11 mouse cellular contexts compared by ENCODE assay signal in the genomic region with DNA sequence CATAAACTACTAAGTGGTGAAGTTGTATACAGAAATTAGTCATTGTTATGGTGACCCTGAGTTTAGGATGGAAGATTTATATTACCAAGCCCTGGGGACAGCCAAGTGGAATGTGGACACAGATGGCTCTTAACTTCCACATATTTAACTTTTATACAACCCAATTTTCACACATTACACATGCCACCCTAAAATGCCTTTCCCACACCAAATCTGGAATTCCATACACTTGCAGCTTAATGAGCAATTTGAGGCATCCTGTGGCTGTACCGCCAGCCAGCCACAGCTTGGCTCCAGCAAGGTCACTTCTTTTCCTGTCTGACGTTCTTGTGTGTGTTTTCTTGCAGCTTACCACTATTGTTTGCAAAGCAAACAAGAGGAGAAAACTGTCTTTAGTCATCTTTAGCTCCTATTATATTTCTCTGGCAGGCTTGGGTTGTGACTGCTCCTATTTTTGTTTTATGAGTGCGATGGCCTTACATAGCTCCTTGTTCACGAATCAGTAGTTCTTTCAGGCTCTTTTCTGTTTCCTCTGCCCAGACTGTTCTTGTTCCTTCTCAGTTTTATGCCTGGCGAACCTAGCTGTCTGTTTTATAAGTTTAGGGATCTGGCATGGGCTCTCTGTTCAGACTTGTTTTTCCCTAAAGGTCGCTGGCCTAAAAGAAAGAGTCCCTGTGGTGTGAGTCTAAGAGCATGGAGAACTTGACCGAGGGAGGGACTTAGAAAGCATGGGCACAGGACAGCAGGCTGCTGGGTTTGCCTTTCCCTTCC. TPM values are rescaled to one million over a fixed set of nuclear protein-coding genes. Genes with fewer than 3 reads are reported as not detected.
DNase-seq lines count a peak whose midpoint lies in the region; ATAC-seq and TF ChIP-seq lines count a peak whose summit lies in the region.
"Had no signal": no experiment of that assay in that cellular context is flagged by ENCODE, and none has a peak within 500 bp of the region (broad histone marks: within the 10 kb centered on the region; RNA-seq: fewer than 3 reads in every experiment).

No protein-coding gene starts in this region.

- no peak for TF ChIP-seq EP300 in heart, postnatal 0 days (IDR thresholded peaks at IDR 0.05; ENCODE audit: low read depth)

- H3K4me2 ChIP-seq in heart, postnatal 0 days (ENCODE audit: low read depth, low read length) = no peak overlapping the region
- no peak overlapping the region for H3K4me2 ChIP-seq in heart, embryonic 12.5 days
- H3K4me2 ChIP-seq in lung, embryonic 15.5 days = no peak overlapping the region
- no peak overlapping the region for H3K4me2 ChIP-seq in intestine, embryonic 15.5 days (replicated peaks)
- no peak overlapping the region for H3K4me2 ChIP-seq in stomach, embryonic 15.5 days
- H3K4me2 ChIP-seq: hindbrain, embryonic 13.5 days; midbrain, embryonic 15.5 days; neural tube, embryonic 15.5 days had no signal

- TF ChIP-seq CTCF in heart, postnatal 0 days (IDR thresholded peaks at IDR 0.05; ENCODE audit: low read depth) = no peak

- 39% methylated on average over 7 of the region's 7 CpGs for WGBS in heart, postnatal 0 days
- 55% methylated on average over 7 of the region's 7 CpGs for WGBS in heart, embryonic 12.5 days
- WGBS in lung, embryonic 15.5 days = 42% methylated on average over 7 of the region's 7 CpGs
- whole genome bisulfite sequencing in intestine, embryonic 15.5 days = 36% methylated on average over 7 of the region's 7 CpGs
- 32% methylated on average over 7 of the region's 7 CpGs for WGBS in stomach, embryonic 15.5 days

- H3K27ac ChIP-seq in heart, postnatal 0 days (ENCODE audit: low read depth) = peak overlapping the region; percentile 44
- H3K27ac ChIP-seq in heart, embryonic 12.5 days (ENCODE audit: poor library complexity, severe bottlenecking) = no peak overlapping the region
- peak overlapping the region; percentile 13; the same call in 1 of the 2 replicates for H3K27ac ChIP-seq in lung, embryonic 15.5 days
- H3K27ac ChIP-seq in intestine, embryonic 15.5 days = peak overlapping the region; percentile 48; the same call in 1 of the 2 replicates
- peak overlapping the region; percentile 69 for H3K27ac ChIP-seq in stomach, embryonic 15.5 days
- H3K27ac ChIP-seq: hindbrain, embryonic 13.5 days; midbrain, embryonic 15.5 days; neural tube, embryonic 15.5 days had no signal

- H3K27me3 ChIP-seq in heart, postnatal 0 days (ENCODE audit: control insufficient read depth, insufficient read depth, low read length) = no peaks in the 10 kb centered on the region
- H3K27me3 ChIP-seq in heart, embryonic 12.5 days (replicated peaks) = no peaks in the 10 kb centered on the region
- H3K27me3 ChIP-seq in lung, embryonic 15.5 days = no peaks in the 10 kb centered on the region
- H3K27me3 ChIP-seq in intestine, embryonic 15.5 days (replicated peaks) = no peaks in the 10 kb centered on the region
- no peaks in the 10 kb centered on the region for H3K27me3 ChIP-seq in stomach, embryonic 15.5 days (replicated peaks)
- H3K27me3 ChIP-seq: hindbrain, embryonic 13.5 days; midbrain, embryonic 15.5 days; neural tube, embryonic 15.5 days had no signal

- H3K9ac ChIP-seq in heart, postnatal 0 days (replicated peaks; ENCODE audit: low read depth, low read length) = no peak overlapping the region
- no peak overlapping the region for H3K9ac ChIP-seq in heart, embryonic 12.5 days
- H3K9ac ChIP-seq in lung, embryonic 15.5 days = no peak overlapping the region
- H3K9ac ChIP-seq in intestine, embryonic 15.5 days = no peak overlapping the region
- no peak overlapping the region for H3K9ac ChIP-seq in stomach, embryonic 15.5 days
- H3K9ac ChIP-seq: hindbrain, embryonic 13.5 days; midbrain, embryonic 15.5 days; neural tube, embryonic 15.5 days had no signal

- no peak for ATAC-seq in heart, postnatal 0 days (ENCODE audit: insufficient read depth, low read depth)
- ATAC-seq in heart, embryonic 12.5 days (ENCODE audit: insufficient number of reproducible peaks, low FRiP score) = no peak
- no peak for ATAC-seq in lung, embryonic 15.5 days (ENCODE audit: borderline replicate concordance, extremely low read depth, low FRiP score, low TSS enrichment)
- no peak; the same call in 1 of the 2 replicates for ATAC-seq in intestine, embryonic 15.5 days
- ATAC-seq in stomach, embryonic 15.5 days (ENCODE audit: insufficient read depth, low FRiP score, low read depth) = no peak
- ATAC-seq: midbrain, embryonic 15.5 days had no signal

- DNase-seq in heart, postnatal 0 days (ENCODE audit: low spot score) = no peak
- no peak for DNase-seq in lung, postnatal 36 days
- no peak for DNase-seq in urinary bladder, adult 2 months (ENCODE audit: low spot score)
- DNase-seq: right cerebral cortex, postnatal 4 days had no signal

- H3K4me1 ChIP-seq in heart, postnatal 0 days (ENCODE audit: control insufficient read depth, insufficient read depth) = peaks cover 4% of the 10 kb centered on the region; the same call in 1 of the 2 replicates
- H3K4me1 ChIP-seq in heart, embryonic 12.5 days (replicated peaks) = peaks cover 11% of the 10 kb centered on the region
- H3K4me1 ChIP-seq in lung, embryonic 15.5 days = peaks cover 6% of the 10 kb centered on the region
- H3K4me1 ChIP-seq in intestine, embryonic 15.5 days (replicated peaks) = peaks cover 3% of the 10 kb centered on the region; the same call in 1 of the 2 replicates
- H3K4me1 ChIP-seq in stomach, embryonic 15.5 days = no peaks in the 10 kb centered on the region
- H3K4me1 ChIP-seq: hindbrain, embryonic 13.5 days; midbrain, embryonic 15.5 days; neural tube, embryonic 15.5 days had no signal

- H3K4me3 ChIP-seq in heart, postnatal 0 days (ENCODE audit: low read depth, low read length) = no peak overlapping the region
- H3K4me3 ChIP-seq in heart, embryonic 12.5 days = no peak overlapping the region
- H3K4me3 ChIP-seq in lung, embryonic 15.5 days = no peak overlapping the region
- H3K4me3 ChIP-seq in intestine, embryonic 15.5 days (replicated peaks) = no peak overlapping the region
- H3K4me3 ChIP-seq in stomach, embryonic 15.5 days (replicated peaks) = no peak overlapping the region
- H3K4me3 ChIP-seq: hindbrain, embryonic 13.5 days; midbrain, embryonic 15.5 days; neural tube, embryonic 15.5 days had no signal

- no peaks in the 10 kb centered on the region for H3K9me3 ChIP-seq in heart, postnatal 0 days (replicated peaks; ENCODE audit: control insufficient read depth, low read length)
- H3K9me3 ChIP-seq in heart, embryonic 12.5 days (replicated peaks) = no peaks in the 10 kb centered on the region
- no peaks in the 10 kb centered on the region for H3K9me3 ChIP-seq in lung, embryonic 15.5 days
- no peaks in the 10 kb centered on the region for H3K9me3 ChIP-seq in intestine, embryonic 15.5 days
- H3K9me3 ChIP-seq in stomach, embryonic 15.5 days = no peaks in the 10 kb centered on the region
- H3K9me3 ChIP-seq: hindbrain, embryonic 13.5 days; midbrain, embryonic 15.5 days; neural tube, embryonic 15.5 days had no signal

- no peaks in the 10 kb centered on the region for H3K36me3 ChIP-seq in heart, postnatal 0 days (replicated peaks; ENCODE audit: control insufficient read depth, insufficient read depth, low read length)
- no peaks in the 10 kb centered on the region for H3K36me3 ChIP-seq in heart, embryonic 12.5 days
- no peaks in the 10 kb centered on the region for H3K36me3 ChIP-seq in lung, embryonic 15.5 days
- no peaks in the 10 kb centered on the region for H3K36me3 ChIP-seq in intestine, embryonic 15.5 days
- H3K36me3 ChIP-seq in stomach, embryonic 15.5 days = no peaks in the 10 kb centered on the region
- H3K36me3 ChIP-seq: hindbrain, embryonic 13.5 days; midbrain, embryonic 15.5 days; neural tube, embryonic 15.5 days had no signal

RNA-seq across cellular contexts. Expression of gene Tmem135, which starts 22.9 kb away (rescaled TPM):
- 20.6 and 70.6 TPM in 2 replicates for total RNA-seq in heart, postnatal 0 days (2014; rRNA removed; ENCODE audit: low replicate concordance)
- 30.9 and 31.6 TPM in 2 replicates for polyA plus RNA-seq in heart, postnatal 0 days (2015; fragmentation: Nextera tagmentation; extraction: Ambion mirVana)
- 30.2 and 31.2 TPM in 2 replicates for polyA plus RNA-seq in heart, embryonic 12.5 days (2016; fragmentation: Nextera tagmentation; extraction: Ambion mirVana)
- 20.0 and 23.2 TPM in 2 replicates for polyA plus RNA-seq in lung, embryonic 15.5 days (2015; fragmentation: Nextera tagmentation; extraction: Ambion mirVana)
- polyA plus RNA-seq in intestine, embryonic 15.5 days (2015; fragmentation: Nextera tagmentation; extraction: Ambion mirVana) = 42.4 and 43.8 TPM in 2 replicates
- polyA plus RNA-seq in stomach, embryonic 15.5 days (2015; fragmentation: Nextera tagmentation; extraction: Ambion mirVana) = 35.5 and 37.3 TPM in 2 replicates
- polyA plus RNA-seq in urinary bladder, adult 2 months (2012; rRNA removed) = 15.1 and 15.7 TPM in 2 replicates

RNA-seq across cellular contexts. Expression of gene Fzd4, which starts 23.0 kb away (rescaled TPM):
- 16.0 and 18.0 TPM in 2 replicates for total RNA-seq in heart, postnatal 0 days (2014; rRNA removed; ENCODE audit: low replicate concordance)
- polyA plus RNA-seq in heart, postnatal 0 days (2015; fragmentation: Nextera tagmentation; extraction: Ambion mirVana) = 9.3 and 9.6 TPM in 2 replicates
- 10.5 and 11.0 TPM in 2 replicates for polyA plus RNA-seq in heart, embryonic 12.5 days (2016; fragmentation: Nextera tagmentation; extraction: Ambion mirVana)
- 11.6 and 13.1 TPM in 2 replicates for polyA plus RNA-seq in lung, embryonic 15.5 days (2015; fragmentation: Nextera tagmentation; extraction: Ambion mirVana)
- 9.1 and 9.5 TPM in 2 replicates for polyA plus RNA-seq in intestine, embryonic 15.5 days (2015; fragmentation: Nextera tagmentation; extraction: Ambion mirVana)
- polyA plus RNA-seq in stomach, embryonic 15.5 days (2015; fragmentation: Nextera tagmentation; extraction: Ambion mirVana) = 12.8 and 13.9 TPM in 2 replicates
- polyA plus RNA-seq in urinary bladder, adult 2 months (2012; rRNA removed) = 20.3 and 20.6 TPM in 2 replicates
